Mouse (Mus musculus): ENCODE data around the gene Gon4l. TPM values are rescaled to one million over a fixed set of nuclear protein-coding genes. Genes with fewer than 3 reads are reported as not detected.
A peak's percentile ranks its signal among the peaks of the same experiment; 100 is the strongest.

The Gon4l gene
- total and polyA plus RNA-seq, 2 experiments from 2014 or later, result 8.0 to 50.0 TPM

- H3K36me3 ChIP-seq (ENCODE audit: insufficient read depth), result peaks cover 83% of the 10 kb centered on the region
Observed at GRCm38 (mm10) chr3:88929501-88929900, 94.5 kb downstream of the Gon4l start.

DNA sequence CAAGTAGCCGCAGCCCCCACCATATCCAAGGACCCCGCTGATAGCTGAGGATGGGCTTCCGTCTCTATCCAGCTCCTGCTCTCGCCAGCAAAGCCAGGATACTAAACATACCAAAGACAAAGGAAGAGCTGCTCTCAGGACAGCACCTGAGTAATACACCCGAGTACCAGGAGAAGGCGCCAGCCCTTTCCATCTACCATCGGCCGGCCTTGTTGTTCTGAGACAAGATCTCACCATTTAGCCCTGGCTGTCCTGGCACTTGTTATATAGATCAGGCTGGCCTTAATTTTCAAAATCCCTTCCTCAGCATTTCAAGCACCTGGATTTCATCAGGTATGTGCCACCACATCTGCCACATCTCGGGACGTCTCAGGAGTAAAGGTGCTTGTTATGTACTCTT lies 104.0 kb downstream of the Gon4l start:
- TF ChIP-seq CTCF (IDR thresholded peaks at IDR 0.05; ENCODE audit: low read depth), result no peak

More at GRCm38 (mm10) chr3:88929501-88929900, 94.5 kb downstream of the Gon4l start:
- ATAC-seq (no peak), DNase-seq (no peak)
- H3K27me3 ChIP-seq (ENCODE audit: insufficient read depth, low read length), result no peaks in the 10 kb centered on the region
- H3K4me3 ChIP-seq (ENCODE audit: low read depth, low read length), result no peak overlapping the region
- H3K4me1 ChIP-seq (ENCODE audit: insufficient read depth), result no peaks in the 10 kb centered on the region
- H3K4me2 ChIP-seq (ENCODE audit: low read depth), result no peak overlapping the region
- no peak overlapping the region for H3K9ac ChIP-seq
- TF ChIP-seq CTCF (IDR thresholded peaks at IDR 0.05; ENCODE audit: low read depth), result no peak
- no peak overlapping the region for H3K27ac ChIP-seq (ENCODE audit: low read depth, low read length)
- H3K9me3 ChIP-seq (ENCODE audit: low read length), result no peaks in the 10 kb centered on the region
- WGBS, result 92% methylated on average over 3 of the region's 3 CpGs

DNA sequence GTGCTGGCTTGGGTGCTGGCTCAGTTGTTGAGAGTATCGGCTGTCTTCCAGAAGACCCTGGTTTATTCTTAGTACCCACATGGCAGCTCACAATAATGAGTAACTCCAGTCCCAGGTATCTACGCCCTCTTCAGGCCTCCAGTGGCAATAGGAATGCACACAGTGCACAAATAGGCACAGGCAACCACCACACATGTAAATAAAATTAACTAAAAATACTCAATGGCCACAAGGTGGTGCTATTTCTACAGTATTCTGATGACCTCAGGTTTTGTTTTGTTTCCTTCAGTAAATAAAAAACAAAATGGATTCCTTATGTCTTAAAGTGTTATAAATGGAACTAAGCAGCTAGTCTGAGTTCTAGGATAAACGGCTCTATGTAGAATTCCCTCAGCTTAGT lies 104.7 kb downstream of the Gon4l start:
- no peak overlapping the region for H3K27ac ChIP-seq (ENCODE audit: low read depth, low read length)
- H3K4me3 ChIP-seq (ENCODE audit: low read depth, low read length), result no peak overlapping the region
- peak; percentile 84 for ATAC-seq

More for the DNA sequence above, 104.0 kb downstream of the Gon4l start:
- no peaks in the 10 kb centered on the region for H3K27me3 ChIP-seq (ENCODE audit: insufficient read depth, low read length)
- no peaks in the 10 kb centered on the region for H3K9me3 ChIP-seq (ENCODE audit: low read length)
- ATAC-seq (no peak), DNase-seq (no peak)
- H3K27ac ChIP-seq (ENCODE audit: low read depth, low read length), result no peak overlapping the region
- peaks cover 44% of the 10 kb centered on the region for H3K36me3 ChIP-seq (ENCODE audit: insufficient read depth)
- 92% methylated on average over 10 of the region's 10 CpGs for WGBS
- no peak overlapping the region for H3K9ac ChIP-seq
- H3K4me3 ChIP-seq (ENCODE audit: low read depth, low read length), result no peak overlapping the region
- H3K4me1 ChIP-seq (ENCODE audit: insufficient read depth), result no peaks in the 10 kb centered on the region
- no peak overlapping the region for H3K4me2 ChIP-seq (ENCODE audit: low read depth)

DNA sequence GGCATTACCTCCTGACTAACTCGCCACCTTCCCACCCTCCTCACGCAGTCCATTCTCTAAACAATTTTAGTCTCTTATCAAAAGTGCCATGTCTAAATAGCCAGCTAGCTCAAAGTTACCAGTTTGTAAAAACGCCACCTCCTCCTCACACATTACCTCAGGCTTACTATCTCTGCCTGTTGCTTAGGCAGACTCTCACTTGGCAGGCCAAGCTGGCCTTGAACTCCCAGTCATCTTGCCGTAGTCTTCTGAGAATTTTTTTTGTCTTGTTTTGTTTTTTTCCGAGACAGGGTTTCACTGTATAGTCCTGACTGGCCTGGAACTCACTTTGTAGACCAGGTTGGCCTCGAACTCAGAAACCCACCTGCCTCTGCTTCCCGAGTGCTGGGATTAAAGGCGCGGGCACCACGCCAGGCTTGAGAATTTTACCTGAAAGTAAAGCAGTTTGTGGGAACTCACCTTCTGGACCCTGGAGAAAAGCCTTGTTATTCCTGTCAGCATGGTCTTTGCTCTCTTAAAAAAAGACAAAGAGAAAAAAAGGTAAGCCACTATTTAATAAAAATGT lies 107.4 kb downstream of the Gon4l start:
- H3K9ac ChIP-seq, result no peak overlapping the region
- ATAC-seq (no peak), DNase-seq (no peak)
- no peak overlapping the region for H3K27ac ChIP-seq (ENCODE audit: low read depth, low read length)
- no peak for TF ChIP-seq CTCF (IDR thresholded peaks at IDR 0.05; ENCODE audit: low read depth)
- H3K4me3 ChIP-seq (ENCODE audit: low read depth, low read length), result no peak overlapping the region
- no peaks in the 10 kb centered on the region for H3K27me3 ChIP-seq (ENCODE audit: insufficient read depth, low read length)
- H3K36me3 ChIP-seq (ENCODE audit: insufficient read depth), result peaks cover 29% of the 10 kb centered on the region
- no peaks in the 10 kb centered on the region for H3K9me3 ChIP-seq (ENCODE audit: low read length)
- H3K4me1 ChIP-seq (ENCODE audit: insufficient read depth), result no peaks in the 10 kb centered on the region
- no peak overlapping the region for H3K4me2 ChIP-seq (ENCODE audit: low read depth)
- WGBS, result 94% methylated on average over 10 of the region's 10 CpGs

More for the DNA sequence above, 104.7 kb downstream of the Gon4l start:
- Histone ChIP-seq H3K4me1 (ENCODE audit: insufficient read depth) (no peaks in the 10 kb centered on the region), H3K4me2 (ENCODE audit: low read depth) (no peak overlapping the region), H3K9ac (no peak overlapping the region), H3K9me3 (ENCODE audit: low read length) (no peaks in the 10 kb centered on the region), H3K36me3 (ENCODE audit: insufficient read depth) (peaks cover 39% of the 10 kb centered on the region), H3K27me3 (ENCODE audit: insufficient read depth, low read length) (no peaks in the 10 kb centered on the region)
- WGBS, result 73% methylated on average over 3 of the region's 3 CpGs
- DNase-seq, result peak; percentile 85
- peak; percentile 67 for TF ChIP-seq CTCF (IDR thresholded peaks at IDR 0.05; ENCODE audit: low read depth)

- WGBS, result 97% methylated on average over 4 of the region's 4 CpGs
- Histone ChIP-seq H3K4me1 (ENCODE audit: insufficient read depth) (0 out of 2 replicates have a peak, but pooled peaks cover 3% of the 10 kb centered on the region), H3K27me3 (ENCODE audit: insufficient read depth, low read length) (no peaks in the 10 kb centered on the region), H3K9ac (no peak overlapping the region), H3K4me3 (ENCODE audit: low read depth, low read length) (no peak overlapping the region), H3K36me3 (ENCODE audit: insufficient read depth) (peaks cover 20% of the 10 kb centered on the region), H3K9me3 (ENCODE audit: low read length) (no peaks in the 10 kb centered on the region), H3K27ac (ENCODE audit: low read depth, low read length) (no peak overlapping the region), H3K4me2 (ENCODE audit: low read depth) (no peak overlapping the region)
- TF ChIP-seq CTCF (IDR thresholded peaks at IDR 0.05; ENCODE audit: low read depth), result no peak
- no peak for ATAC-seq
- DNase-seq, result no peak
Observed at GRCm38 (mm10) chr3:88944109-88944508, 109.1 kb downstream of the Gon4l start.

GRCm38 (mm10) chr3:88949786-88950575 lies 115.0 kb downstream of the Gon4l start:
- DNase-seq (peak; percentile 94), ATAC-seq (peak; percentile 89)
- Histone ChIP-seq H3K4me3 (ENCODE audit: low read depth, low read length) (peak overlapping the region; percentile 84), H3K4me2 (ENCODE audit: low read depth) (peak overlapping the region; percentile 57), H3K9ac (peak overlapping the region; percentile 93), H3K4me1 (ENCODE audit: insufficient read depth) (peaks cover 25% of the 10 kb centered on the region; the same call in 1 of the 2 replicates), H3K36me3 (ENCODE audit: insufficient read depth) (no peaks in the 10 kb centered on the region), H3K27me3 (ENCODE audit: insufficient read depth, low read length) (no peaks in the 10 kb centered on the region), H3K27ac (ENCODE audit: low read depth, low read length) (peak overlapping the region; percentile 99), H3K9me3 (ENCODE audit: low read length) (no peaks in the 10 kb centered on the region)
- WGBS, result under 1% methylated on average over 68 of the region's 92 CpGs
- peak; percentile 36; the same call in 1 of the 2 replicates for TF ChIP-seq CTCF (IDR thresholded peaks at IDR 0.05; ENCODE audit: low read depth)
